Mouse (Mus musculus): ENCODE measurements around the gene Sdhaf3. TPM values are rescaled to one million over a fixed set of nuclear protein-coding genes. Genes with fewer than 3 reads are reported as not detected.
"Not testable (repeated sequence)": the region's sequence is repeated elsewhere in the genome, so short reads cannot be mapped to it uniquely, and the experiment has no call there.

The Sdhaf3 gene
- 0.74 and 0.79 TPM in 2 replicates for polyA plus RNA-seq (2012; rRNA removed)

DNA sequence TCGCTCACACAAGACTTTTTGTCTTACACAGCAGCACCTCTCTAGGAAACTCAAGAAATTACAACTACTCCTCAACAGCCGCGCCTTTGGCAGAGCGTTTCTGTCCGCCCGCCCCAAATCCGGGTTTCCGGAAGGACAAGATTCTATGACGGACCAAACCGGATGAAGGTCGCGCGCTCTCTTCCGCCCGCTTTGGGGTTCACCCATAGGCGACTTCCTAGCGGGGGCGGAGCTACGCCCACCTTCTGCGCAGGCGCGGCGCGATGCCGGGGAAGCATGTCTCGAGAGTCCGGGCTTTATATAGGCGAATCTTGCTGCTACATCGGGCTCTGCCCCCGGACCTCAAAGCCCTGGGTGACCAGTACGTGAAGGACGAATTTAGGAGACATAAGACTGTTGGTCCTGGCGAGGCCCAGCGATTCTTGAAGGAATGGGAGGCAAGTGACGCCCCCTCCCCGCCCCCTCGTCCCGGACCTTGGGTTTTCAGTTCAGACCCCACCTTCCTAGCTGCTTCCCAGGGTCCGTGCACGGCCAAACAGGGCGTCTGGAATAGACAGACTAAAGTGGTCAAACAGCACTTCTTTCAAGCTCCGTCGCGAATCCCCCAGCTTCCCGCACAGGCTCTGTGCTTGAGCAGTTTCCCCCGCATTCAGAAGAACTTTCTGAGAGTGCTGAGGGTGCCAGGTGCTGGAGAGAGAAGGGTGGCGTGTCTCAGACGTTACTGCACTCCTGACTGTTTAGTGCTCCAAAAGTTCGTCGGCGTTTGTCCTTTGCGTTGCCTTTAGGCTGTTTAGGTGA lies at the start of gene Sdhaf3:
Gene Sdhaf3, plus strand, starts transcription at position 241 of the 798 bp plus-strand sequence.
- peak; percentile 63 for DNase-seq (ENCODE audit: low read depth)

DNA sequence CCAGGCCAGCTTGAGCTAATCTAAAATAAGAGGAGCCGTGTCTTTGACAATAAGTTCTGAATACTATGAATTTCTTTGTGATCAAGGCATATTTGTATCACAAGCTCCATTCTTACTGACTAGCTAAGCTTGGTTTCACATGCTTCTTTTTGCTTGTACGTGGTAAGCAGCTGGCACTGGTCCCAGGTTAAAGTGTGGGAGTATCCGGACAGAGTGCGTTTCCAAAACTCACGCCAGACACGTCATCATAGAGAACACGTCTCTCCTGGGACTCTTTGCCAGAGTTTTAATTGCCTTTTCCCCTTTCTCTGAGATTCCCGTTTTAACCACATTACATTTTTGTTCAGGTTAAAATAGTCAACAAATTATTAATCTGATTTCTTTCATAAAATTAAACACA lies 46.2 kb upstream of the Sdhaf3 start:
- no peak for DNase-seq (ENCODE audit: low read depth)

DNA sequence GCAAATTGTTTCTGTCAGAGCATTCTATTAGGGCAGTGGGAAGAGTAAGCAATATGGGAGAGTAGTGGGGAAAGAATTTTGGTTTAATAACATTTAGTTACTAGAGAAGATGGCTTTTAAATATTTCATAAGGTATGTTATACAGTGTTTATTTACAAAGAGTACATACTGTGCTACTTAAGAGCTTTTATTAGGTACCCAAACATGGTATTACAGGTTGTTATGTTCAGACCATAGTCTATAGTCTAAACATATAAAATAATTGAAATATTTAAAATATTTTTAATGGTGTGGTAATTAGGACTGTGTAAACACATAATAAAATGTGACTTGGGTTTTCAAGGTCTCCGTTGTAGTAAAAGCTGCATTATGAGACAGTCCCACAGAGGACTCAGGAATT lies 41.5 kb upstream of the Sdhaf3 start:
- no peak for DNase-seq (ENCODE audit: low read depth)

DNA sequence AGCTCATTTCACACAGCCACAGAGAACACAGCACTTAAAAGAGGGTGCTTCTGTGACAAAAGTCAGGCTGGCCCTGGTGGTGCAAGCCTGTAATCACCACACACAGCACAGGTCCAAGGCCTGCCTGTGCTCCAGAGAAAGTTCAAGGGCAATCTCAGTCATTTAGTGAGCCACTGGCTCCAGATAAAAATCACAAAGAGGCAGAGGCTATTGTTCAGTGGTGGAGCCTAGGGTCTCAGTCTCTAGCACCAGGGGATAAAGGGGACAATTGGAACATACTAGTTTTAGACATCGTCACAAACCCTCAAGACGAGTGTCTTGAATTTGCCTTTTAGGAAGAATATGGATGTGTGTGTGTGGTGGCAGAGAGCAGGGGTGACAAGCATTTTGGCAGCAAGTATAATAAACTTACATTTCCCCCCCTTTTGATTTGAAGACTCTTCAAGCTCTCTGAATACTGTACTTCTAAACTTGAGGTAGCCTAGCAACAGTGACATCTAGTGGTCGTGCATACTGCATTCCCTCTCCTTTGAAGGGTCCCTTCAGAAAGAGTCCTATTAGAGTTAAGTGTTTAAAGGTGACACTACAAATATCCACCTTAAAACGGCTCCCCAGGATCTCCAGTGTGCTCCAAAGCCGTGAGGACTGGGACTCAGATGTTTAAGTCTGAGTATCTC lies 40.8 kb upstream of the Sdhaf3 start:
- no peak for DNase-seq (ENCODE audit: low read depth)

DNA sequence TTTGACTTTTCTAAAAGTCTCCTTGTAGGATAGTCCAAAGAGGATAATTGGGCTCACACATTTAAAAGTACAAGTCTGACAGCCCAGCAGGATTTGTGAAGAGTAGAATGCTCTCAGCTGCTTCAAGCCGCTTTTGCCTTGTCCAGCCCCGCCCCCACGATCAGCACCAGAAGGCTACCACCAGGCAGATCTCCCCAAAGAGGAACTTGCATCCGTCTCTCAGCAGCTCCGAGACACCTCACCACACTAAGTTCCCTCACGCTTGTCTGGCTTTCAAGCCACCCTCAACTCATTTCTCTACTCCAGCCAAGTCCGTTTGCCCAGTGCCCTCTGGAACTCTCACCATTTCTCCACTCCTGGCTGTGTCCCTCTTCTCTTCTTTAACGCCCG lies 40.3 kb upstream of the Sdhaf3 start:
- no peak for DNase-seq (ENCODE audit: low read depth)

DNA sequence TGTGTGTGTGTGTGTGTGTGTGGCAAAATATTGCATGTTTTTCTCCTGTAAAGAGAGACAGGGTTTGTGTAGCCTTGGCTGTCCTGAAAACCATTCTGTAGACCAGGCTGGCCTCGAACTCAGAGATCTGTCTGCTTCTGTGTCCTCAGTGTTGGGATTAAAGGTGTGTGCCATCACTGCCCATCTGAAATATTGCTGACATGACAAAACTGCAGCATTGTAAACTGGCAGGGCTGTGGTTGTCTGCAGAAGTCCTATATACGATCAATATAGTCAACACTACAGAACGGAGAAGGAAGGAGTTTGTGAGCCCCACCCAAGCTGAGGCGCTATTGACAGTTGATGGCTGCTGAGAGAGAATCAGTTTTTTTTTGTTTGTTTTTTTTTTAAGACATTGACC lies 38.5 kb upstream of the Sdhaf3 start:
- DNase-seq (ENCODE audit: low read depth), result no peak

DNA sequence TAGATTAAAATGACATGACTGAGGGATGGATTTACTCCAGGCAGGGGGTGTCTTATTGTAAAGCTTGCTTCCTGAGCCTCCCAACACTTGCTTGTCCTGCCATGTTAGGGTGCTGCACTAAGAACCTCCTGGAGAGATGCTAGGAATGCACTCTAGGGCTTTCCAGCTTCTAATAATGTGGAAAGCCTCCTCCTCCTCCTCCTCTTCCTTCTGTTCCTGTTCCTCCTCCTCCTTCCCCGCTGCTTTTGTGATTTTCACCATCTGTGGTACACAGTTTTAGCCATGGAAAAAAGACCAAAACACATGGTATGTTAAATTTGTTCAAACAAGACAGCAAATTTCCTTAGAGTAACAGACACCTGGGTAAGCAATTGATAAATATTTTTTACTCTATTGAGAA lies 30.5 kb upstream of the Sdhaf3 start:
- no peak for DNase-seq (ENCODE audit: low read depth)

DNA sequence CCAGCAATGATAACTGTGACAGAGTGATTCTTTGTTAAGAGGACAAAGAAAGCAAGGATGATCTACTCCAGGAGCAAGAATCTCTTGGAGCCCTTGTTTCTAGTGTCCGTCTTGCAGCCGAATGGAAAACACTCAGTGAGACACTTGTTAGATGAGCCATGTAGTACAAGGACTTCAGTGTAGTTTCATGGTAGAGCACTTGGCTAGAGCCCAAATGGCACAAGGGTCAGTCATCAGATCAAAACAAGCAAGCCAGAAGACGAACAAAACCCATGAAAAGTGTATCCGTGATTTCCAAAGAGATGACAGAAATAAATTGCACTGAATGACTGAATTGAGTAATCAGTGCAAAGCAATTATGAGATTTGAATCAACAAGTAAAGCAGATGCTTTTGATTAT lies 25.0 kb upstream of the Sdhaf3 start:
- DNase-seq (ENCODE audit: low read depth), result no peak

DNA sequence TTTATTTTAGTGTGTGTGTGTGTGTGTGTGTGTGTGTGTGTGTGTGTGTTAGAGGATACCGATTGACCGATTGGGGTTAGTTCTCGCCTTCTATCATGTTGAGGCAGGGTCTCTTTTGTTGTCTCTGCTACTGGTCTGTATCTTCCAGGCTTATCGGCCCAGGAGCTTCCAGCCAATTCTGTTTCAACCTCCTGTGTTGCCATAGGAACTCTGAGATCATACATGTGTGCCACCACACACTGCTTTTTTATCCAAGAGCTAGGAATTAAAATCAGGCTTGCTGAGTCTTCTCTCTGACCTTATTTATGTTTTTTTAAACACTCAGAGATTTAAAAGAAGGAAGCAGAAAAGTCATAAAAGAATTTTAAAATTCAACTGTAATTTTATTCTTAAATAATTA lies 24.3 kb upstream of the Sdhaf3 start:
- DNase-seq (ENCODE audit: low read depth), result no peak

DNA sequence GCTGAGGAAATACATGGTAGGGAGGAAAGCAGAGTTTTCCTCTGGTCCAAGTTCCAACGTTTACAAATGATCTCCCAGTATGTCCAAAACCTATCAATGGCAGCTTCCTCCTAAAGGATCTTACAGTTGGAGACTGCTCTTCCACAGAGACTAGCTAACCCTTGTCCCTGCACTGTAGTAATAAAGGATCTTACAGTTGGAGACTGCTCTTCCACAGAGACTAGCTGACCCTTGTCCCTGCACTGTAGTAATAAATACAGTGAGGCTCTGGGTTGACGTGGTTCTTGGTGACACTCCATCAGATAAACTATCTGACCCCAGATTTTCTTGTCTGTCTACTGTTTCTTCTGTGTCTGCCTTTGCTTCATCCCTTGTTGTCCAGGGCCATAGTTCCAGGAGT lies 15.0 kb upstream of the Sdhaf3 start:
- no peak for DNase-seq (ENCODE audit: low read depth)

DNA sequence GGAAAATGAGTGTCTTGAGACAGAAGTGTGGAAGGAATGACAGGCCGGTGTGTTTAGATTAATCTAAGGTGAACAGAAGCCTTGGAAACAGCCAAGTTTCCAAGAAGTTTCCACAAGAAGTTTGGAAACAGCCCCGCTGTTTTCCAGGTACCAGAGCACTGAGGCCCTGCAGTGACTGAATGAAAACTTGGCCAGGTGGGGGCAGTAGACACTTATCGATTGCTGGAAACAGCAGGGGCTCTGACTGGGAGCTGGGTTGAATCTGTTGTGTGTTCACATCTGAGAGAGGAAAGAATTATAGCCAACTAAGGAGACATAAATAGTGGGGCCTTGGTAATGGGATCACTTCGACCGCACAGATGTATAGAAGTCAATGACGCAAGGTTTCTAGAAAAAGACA lies 13.0 kb upstream of the Sdhaf3 start:
- no peak for DNase-seq (ENCODE audit: low read depth)

DNA sequence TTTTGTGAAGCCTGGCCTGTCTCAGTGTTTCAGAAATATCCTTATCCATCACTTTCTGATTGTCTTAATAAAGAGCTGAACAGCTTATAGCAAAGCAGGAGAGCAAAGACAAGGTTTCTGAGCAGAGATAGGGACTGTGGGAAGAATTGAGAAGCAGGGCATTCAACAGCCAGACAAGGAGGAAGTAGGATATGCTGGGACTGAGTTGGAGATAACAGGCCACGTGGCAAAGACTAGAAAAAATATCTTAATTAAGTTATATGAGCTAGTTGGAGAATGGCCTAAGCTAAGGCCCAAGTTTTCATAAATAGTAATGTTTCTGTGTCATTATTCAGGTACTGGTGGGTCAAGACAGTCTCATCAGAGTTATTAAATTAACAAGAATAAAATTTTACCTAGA lies 8.2 kb upstream of the Sdhaf3 start:
- DNase-seq (ENCODE audit: low read depth), result no peak

DNA sequence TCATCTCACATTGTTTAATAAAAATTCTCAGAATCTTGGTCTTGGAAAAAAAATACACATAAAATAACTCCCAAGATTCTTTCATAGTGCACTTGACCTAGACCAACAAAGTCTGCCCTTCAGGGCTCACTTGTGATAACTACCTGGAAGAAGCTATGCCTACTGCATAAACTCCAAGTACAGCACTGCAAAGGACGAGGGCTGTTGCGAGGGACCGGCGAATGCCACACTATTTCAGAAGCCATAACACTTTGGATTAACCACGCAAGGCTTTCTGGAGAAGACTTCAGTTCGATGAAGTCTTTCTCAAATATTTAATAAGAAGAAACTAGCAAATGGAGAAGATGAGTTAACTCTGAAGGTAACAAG lies 425 bp upstream of the Sdhaf3 start:
- DNase-seq (ENCODE audit: low read depth), result no peak

DNA sequence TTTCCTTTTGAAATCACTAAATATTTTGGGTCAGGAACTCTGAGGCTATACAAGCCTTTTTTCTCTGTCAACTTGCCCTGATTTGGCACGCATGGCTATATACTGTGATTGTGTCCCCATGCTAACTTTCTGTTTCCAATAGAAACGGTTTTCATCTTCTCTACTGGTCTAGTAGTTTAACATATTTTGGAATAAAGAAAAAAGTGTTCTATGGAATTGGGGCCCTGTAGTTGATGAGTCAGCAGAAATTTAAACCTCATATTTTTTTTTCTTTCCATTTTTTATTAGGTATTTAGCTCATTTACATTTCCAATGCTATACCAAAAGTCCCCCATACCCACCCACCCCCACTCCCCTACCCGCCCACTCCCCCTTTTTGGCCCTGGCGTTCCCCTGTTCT lies 3.4 kb downstream of the Sdhaf3 start:
- not testable (repeated sequence) for DNase-seq (ENCODE audit: low read depth)

DNA sequence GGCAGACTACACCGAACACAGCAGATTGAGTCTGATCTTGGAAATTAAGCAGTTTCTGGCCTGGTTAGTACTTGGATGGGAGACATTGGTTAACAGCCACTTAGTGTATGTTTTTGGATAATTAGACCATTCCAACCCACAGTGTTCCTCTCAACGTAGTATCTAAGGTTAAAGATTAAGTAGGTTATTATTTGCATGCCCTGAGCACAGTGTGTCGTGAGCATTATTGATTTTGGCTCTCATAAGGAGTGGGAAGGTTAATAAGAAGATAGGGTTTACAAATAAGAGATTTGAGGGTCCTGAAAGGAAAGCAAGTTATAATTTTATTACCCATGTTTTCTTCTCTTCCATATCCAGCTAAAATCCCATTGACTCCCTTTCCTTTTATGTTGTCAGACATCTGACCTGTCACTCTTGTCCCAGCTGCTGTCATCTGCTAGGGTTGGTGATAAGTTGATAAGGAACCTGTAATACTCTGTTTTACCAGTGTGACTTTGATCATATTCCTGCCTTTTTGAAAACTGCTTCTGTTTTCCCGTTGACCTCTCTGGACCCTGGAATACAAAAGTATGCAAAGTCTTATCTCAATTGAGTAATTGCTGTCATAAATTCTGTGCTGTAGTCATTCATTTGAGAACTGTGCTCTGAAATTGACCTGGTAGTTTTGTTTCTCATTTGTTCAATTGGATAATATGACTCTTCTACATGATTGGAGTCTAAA lies 41.6 kb downstream of the Sdhaf3 start:
- DNase-seq (ENCODE audit: low read depth), result no peak

DNA sequence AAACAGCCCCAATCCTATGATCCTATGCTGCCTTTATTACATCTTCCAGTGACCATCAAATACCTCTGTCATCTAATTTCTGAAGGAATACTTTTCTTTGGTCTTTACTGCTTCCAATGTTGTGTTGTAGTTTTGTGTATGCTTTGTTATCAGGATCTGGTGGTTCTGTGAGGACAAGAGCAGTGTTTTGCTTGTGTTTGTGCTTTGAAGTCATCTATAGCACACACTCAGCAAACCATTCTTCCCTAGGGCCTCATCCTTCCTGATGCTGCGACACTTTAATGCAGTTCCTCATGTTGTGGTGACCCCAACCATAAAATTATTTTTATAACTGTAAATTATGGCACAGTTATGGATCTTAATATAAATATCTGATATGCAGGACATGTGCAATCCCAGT lies 42.2 kb downstream of the Sdhaf3 start:
- no peak for DNase-seq (ENCODE audit: low read depth)

DNA sequence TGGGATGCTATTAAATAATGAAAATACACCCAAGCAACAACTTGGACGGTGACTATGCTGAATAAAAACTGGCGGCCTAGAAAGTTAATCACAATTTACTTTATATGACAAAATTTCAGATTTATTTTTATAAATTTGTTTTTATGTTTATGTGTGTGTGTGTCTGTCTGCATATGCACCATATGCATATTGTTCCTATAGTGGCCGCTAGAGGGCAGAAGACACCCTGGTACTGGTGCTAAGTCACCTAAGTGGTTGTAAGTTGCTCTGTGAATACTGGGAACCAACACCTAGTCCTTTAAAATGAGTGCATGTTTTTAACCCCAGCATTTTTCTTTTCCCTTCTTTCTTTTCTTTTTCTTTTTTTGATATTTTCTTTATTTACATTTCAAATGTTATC lies 43.2 kb downstream of the Sdhaf3 start:
- DNase-seq (ENCODE audit: low read depth), result no peak

DNA sequence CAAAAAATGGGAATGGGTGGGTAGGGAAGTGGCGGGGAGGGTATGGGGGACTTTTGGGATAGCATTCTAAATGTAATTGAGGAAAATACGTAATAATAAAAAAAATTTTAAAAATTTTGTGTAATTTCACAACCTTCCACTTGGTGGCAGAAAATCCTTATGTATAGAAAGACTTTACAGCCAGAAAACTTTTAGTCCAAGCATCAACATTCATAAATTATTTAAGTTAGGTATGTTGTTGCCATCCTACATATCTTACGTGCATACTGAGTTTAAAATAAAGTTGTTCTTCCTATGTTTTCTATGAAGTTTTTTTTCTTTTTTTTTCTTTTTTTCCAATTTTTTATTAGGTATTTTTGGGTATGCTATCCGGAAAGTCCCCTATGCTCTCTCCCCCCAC lies 47.3 kb downstream of the Sdhaf3 start:
- DNase-seq (ENCODE audit: low read depth), result no peak

DNA sequence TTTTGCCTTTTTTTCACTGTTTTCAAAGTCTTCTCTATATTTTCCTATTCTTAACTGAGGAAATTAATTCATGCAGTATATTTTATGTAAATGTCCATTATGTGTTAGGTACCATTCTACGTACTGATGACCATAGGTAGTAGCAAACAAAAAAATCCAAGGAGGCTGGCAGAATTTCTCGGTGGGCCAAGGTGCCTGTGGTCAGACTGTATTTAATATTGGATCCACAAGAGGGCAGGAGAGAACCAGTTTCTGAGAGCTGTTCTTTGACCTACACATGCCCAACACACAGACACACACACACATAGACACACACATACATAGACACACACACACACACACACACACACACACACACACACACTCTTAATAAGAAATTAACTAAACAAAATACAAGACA lies 48.2 kb downstream of the Sdhaf3 start:
- DNase-seq (ENCODE audit: low read depth), result no peak

DNA sequence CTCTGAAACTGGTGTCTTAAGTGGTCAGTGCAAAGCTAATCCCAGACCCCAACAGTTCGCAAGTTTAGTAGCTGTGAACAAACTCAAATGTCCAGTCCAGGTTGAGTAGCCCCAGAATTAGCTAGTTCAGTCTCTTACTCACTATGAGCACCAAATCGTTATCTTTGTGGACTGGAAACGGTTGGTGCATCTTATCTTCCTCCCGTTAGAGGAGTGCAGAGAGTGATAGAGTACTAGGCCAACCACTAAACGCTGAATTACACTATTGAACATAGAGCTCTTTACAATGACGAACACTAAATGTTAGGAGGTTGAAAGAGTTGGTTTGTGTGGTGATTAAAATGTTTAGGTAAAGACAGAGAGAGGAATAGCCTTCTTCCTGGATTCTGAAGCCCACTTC lies 82.3 kb downstream of the Sdhaf3 start:
- DNase-seq (ENCODE audit: low read depth), result no peak

DNA sequence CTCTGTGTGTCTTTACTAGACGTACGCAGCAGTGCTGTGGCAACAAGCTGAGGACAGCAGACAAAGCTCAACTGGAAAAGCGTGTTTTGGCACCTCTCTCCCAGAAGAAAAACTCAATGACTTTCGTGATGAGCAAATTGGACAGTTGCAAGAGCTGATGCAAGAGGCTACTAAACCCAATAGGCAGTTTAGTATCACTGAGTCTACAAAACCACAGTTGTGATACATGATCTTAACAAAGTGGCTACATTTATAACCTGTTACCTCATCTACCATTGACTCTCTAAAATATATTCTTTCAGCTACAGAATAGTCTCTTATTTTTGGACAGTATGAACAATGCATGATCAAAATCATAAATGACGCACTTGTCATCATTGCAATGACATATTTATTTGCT lies 83.0 kb downstream of the Sdhaf3 start:
- peak; percentile 20 for DNase-seq (ENCODE audit: low read depth)

DNA sequence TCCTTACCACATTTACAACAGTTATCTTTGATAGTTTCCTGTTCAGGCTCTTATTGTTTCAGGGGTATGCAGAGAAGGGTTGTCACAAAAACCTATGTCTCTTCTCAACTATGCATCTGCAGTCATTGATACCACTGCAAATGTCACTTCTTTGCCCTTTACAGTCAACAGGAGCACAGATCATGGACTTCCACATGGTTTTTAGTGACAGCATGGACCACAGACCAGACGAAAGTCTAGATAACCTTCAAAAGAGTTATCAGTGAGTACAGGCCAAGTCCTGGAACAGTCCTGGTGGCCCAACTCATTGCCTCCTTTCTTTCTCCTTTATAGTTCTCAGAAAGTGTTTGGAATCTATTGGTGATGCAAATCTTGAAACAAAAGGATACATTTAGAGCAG lies 86.1 kb downstream of the Sdhaf3 start:
- no peak for DNase-seq (ENCODE audit: low read depth)

DNA sequence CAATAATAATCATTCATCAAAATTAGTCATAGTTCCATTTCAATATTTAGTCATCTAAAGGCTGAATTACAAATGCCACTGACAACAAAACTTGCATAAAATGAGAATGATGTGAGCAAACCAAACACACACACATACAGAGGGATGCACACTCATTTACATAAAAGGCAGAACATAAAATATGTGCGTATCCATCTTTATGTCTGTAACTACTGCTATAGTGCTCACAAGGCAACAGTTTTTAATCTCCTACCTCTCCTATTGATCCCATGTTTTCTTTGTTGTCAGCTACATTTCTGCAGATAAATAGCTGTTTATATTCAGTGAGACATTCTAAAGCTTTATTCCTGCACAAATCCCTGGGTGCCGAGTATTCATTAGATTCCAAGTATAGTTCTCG lies 107.0 kb downstream of the Sdhaf3 start:
- DNase-seq (ENCODE audit: low read depth), result no peak

Data from gonadal fat pad, adult 2 months (tissue).